Mouse (Mus musculus) cerebellum, adult 8-10 months (tissue): ENCODE measurements around the gene Shc2.

ENCODE experiments used
- DNase-seq: peaks from one replicate; pipeline ENCODE4 v3.0.0; 2022

Gene Shc2

GRCm38 (mm10) chr10:79668076-79668475 lies 30.4 kb upstream of the Shc2 start:
- DNase-seq = no peak

- peak; percentile 28 for DNase-seq
Measured at GRCm38 (mm10) chr10:79666493-79666892, 28.8 kb upstream of the Shc2 start.

GRCm38 (mm10) chr10:79665051-79665450 lies 27.3 kb upstream of the Shc2 start:
- DNase-seq = peak; percentile 15

GRCm38 (mm10) chr10:79664131-79664665 lies 26.5 kb upstream of the Shc2 start, which contains the start of gene Madcam1:
TSS of gene Madcam1 (plus strand) at chr10:79664559.
- DNase-seq = peak; percentile 70

GRCm38 (mm10) chr10:79661861-79662260 lies 24.1 kb upstream of the Shc2 start:
- no peak for DNase-seq

- DNase-seq = no peak
Measured at GRCm38 (mm10) chr10:79660298-79660697, 22.6 kb upstream of the Shc2 start.

- DNase-seq = no peak
Measured at GRCm38 (mm10) chr10:79658829-79659228, 21.1 kb upstream of the Shc2 start.

GRCm38 (mm10) chr10:79654946-79655395 lies 17.3 kb upstream of the Shc2 start:
- no peak for DNase-seq

GRCm38 (mm10) chr10:79652789-79653188 lies 15.1 kb upstream of the Shc2 start:
- DNase-seq = no peak

- DNase-seq = peak; percentile 75
Measured at GRCm38 (mm10) chr10:79649070-79649751, 11.5 kb upstream of the Shc2 start.

GRCm38 (mm10) chr10:79645711-79646110 lies 8.0 kb upstream of the Shc2 start, which contains the start of gene Odf3l2:
TSS of gene Odf3l2 (minus strand) at chr10:79645738.
- no peak for DNase-seq

GRCm38 (mm10) chr10:79638486-79639204 lies 927 bp upstream of the Shc2 start:
- peak; percentile 54 for DNase-seq

- DNase-seq = no peak
Measured at GRCm38 (mm10) chr10:79636287-79636686, 1.4 kb downstream of the Shc2 start.

- no peak for DNase-seq
Measured at GRCm38 (mm10) chr10:79633006-79633777, 4.5 kb downstream of the Shc2 start.

- no peak for DNase-seq
Measured at GRCm38 (mm10) chr10:79631432-79631831, 6.3 kb downstream of the Shc2 start.

GRCm38 (mm10) chr10:79628377-79628776 lies 9.3 kb downstream of the Shc2 start:
- no peak for DNase-seq

GRCm38 (mm10) chr10:79626156-79626555 lies 11.6 kb downstream of the Shc2 start:
- DNase-seq = no peak

- DNase-seq = no peak
Measured at GRCm38 (mm10) chr10:79625398-79625797, 12.3 kb downstream of the Shc2 start.

- DNase-seq = no peak
Measured at GRCm38 (mm10) chr10:79623950-79624349, 13.8 kb downstream of the Shc2 start.

- no peak for DNase-seq
Measured at GRCm38 (mm10) chr10:79616376-79616775, 21.3 kb downstream of the Shc2 start.

- DNase-seq = no peak
Measured at GRCm38 (mm10) chr10:79615860-79616259, 21.9 kb downstream of the Shc2 start.

GRCm38 (mm10) chr10:79614305-79614643 lies 23.4 kb downstream of the Shc2 start:
- no peak for DNase-seq
